8 mouse cellular contexts compared by ENCODE assay signal in genomic region chr11:87591526-87592353, GRCm38 (mm10). TPM values are rescaled to one million over a fixed set of nuclear protein-coding genes. Genes with fewer than 3 reads are reported as not detected.
DNase-seq lines count a peak whose midpoint lies in the region; ATAC-seq and TF ChIP-seq lines count a peak whose summit lies in the region.

Gene Mtmr4, plus strand, starts transcription at chr11:87592162.

- peaks cover 53% of the 10 kb centered on the region for H3K4me1 ChIP-seq in heart, embryonic 12.5 days (replicated peaks)
- peaks cover 21% of the 10 kb centered on the region; the same call in 1 of the 2 replicates for H3K4me1 ChIP-seq in kidney, postnatal 0 days (replicated peaks; ENCODE audit: insufficient read depth, low read length)
- H3K4me1 ChIP-seq in liver, embryonic 12.5 days: peaks cover 61% of the 10 kb centered on the region
- peaks cover 56% of the 10 kb centered on the region for H3K4me1 ChIP-seq in stomach, embryonic 15.5 days

- peak within 1 kb of the TSS; percentile 78 for H3K4me3 ChIP-seq in heart, embryonic 12.5 days
- peak within 1 kb of the TSS; percentile 68 for H3K4me3 ChIP-seq in kidney, postnatal 0 days (replicated peaks; ENCODE audit: low read depth, low read length)
- peak within 1 kb of the TSS; percentile 76 for H3K4me3 ChIP-seq in liver, embryonic 12.5 days
- H3K4me3 ChIP-seq in stomach, embryonic 15.5 days (replicated peaks): peak within 1 kb of the TSS; percentile 76

- peak; percentile 85 for ATAC-seq in erythroid progenitor cell, adult 5-6 weeks (replicated peaks; ENCODE audit: low FRiP score, poor library complexity, severe bottlenecking)
- ATAC-seq in heart, embryonic 12.5 days (ENCODE audit: insufficient number of reproducible peaks, low FRiP score): peak; percentile 98
- ATAC-seq in kidney, postnatal 0 days (replicated peaks; ENCODE audit: low FRiP score, low read depth): peak; percentile 98
- peak; percentile 97 for ATAC-seq in liver, embryonic 12.5 days
- ATAC-seq in stomach, embryonic 15.5 days (ENCODE audit: insufficient read depth, low FRiP score, low read depth): peak; percentile 97

- no peaks in the 10 kb centered on the region for H3K9me3 ChIP-seq in heart, embryonic 12.5 days (replicated peaks)
- H3K9me3 ChIP-seq in kidney, postnatal 0 days (replicated peaks; ENCODE audit: low read length): no peaks in the 10 kb centered on the region
- no peaks in the 10 kb centered on the region for H3K9me3 ChIP-seq in liver, embryonic 12.5 days (replicated peaks)
- no peaks in the 10 kb centered on the region for H3K9me3 ChIP-seq in stomach, embryonic 15.5 days

- H3K27me3 ChIP-seq in heart, embryonic 12.5 days (replicated peaks): no peaks in the 10 kb centered on the region
- H3K27me3 ChIP-seq in kidney, postnatal 0 days (ENCODE audit: insufficient read depth, low read length): no peaks in the 10 kb centered on the region
- H3K27me3 ChIP-seq in liver, embryonic 12.5 days (replicated peaks): no peaks in the 10 kb centered on the region
- no peaks in the 10 kb centered on the region for H3K27me3 ChIP-seq in stomach, embryonic 15.5 days (replicated peaks)

- peak within 1 kb of the TSS; percentile 82 for H3K4me2 ChIP-seq in heart, embryonic 12.5 days
- H3K4me2 ChIP-seq in kidney, postnatal 0 days (ENCODE audit: low read length): peak within 1 kb of the TSS; percentile 76
- H3K4me2 ChIP-seq in liver, embryonic 12.5 days: peak within 1 kb of the TSS; percentile 89
- peak within 1 kb of the TSS; percentile 85 for H3K4me2 ChIP-seq in stomach, embryonic 15.5 days

- no peak for TF ChIP-seq CTCF in kidney, postnatal 0 days (IDR thresholded peaks at IDR 0.05; ENCODE audit: low read depth)

- H3K9ac ChIP-seq in heart, embryonic 12.5 days: peak within 1 kb of the TSS; percentile 87
- H3K9ac ChIP-seq in kidney, postnatal 0 days (ENCODE audit: low read depth, low read length): peak within 1 kb of the TSS; percentile 82
- H3K9ac ChIP-seq in liver, embryonic 12.5 days: peak within 1 kb of the TSS; percentile 87
- H3K9ac ChIP-seq in stomach, embryonic 15.5 days: peak within 1 kb of the TSS; percentile 87

- WGBS in heart, embryonic 12.5 days: under 1% methylated on average over 61 of the region's 61 CpGs
- WGBS in kidney, postnatal 0 days: under 1% methylated on average over 61 of the region's 61 CpGs
- under 1% methylated on average over 61 of the region's 61 CpGs for WGBS in liver, embryonic 12.5 days (ENCODE audit: insufficient replicate concordance)
- WGBS in stomach, embryonic 15.5 days: under 1% methylated on average over 61 of the region's 61 CpGs

- peaks cover 11% of the 10 kb centered on the region for H3K36me3 ChIP-seq in heart, embryonic 12.5 days
- 0 out of 2 replicates have a peak, but pooled peaks cover 7% of the 10 kb centered on the region for H3K36me3 ChIP-seq in kidney, postnatal 0 days (ENCODE audit: insufficient read depth, low read length)
- H3K36me3 ChIP-seq in liver, embryonic 12.5 days: peaks cover 13% of the 10 kb centered on the region
- no peaks in the 10 kb centered on the region for H3K36me3 ChIP-seq in stomach, embryonic 15.5 days

- H3K27ac ChIP-seq in heart, embryonic 12.5 days (ENCODE audit: poor library complexity, severe bottlenecking): peak within 1 kb of the TSS; percentile 94
- H3K27ac ChIP-seq in kidney, postnatal 0 days: peak within 1 kb of the TSS; percentile 94
- peak within 1 kb of the TSS; percentile 88 for H3K27ac ChIP-seq in liver, embryonic 12.5 days
- peak within 1 kb of the TSS; percentile 96 for H3K27ac ChIP-seq in stomach, embryonic 15.5 days

- peak; percentile 100 for DNase-seq in CD4-positive helper T cell, adult 2 months (ENCODE audit: low read depth, low spot score)
- DNase-seq in brain, embryonic 18.5 days (ENCODE audit: low read depth, low spot score): peak; percentile 100
- peak; percentile 100 for DNase-seq in kidney, postnatal 0 days (ENCODE audit: low spot score)
- DNase-seq in natural killer cell, adult 2 months (ENCODE audit: low spot score in 2 of 2): peak; percentile 100

RNA-seq across cellular contexts. Expression of gene Mtmr4, which starts in this region (rescaled TPM):
- 5.4 and 15.1 TPM in 2 replicates for total RNA-seq in erythroid progenitor cell, adult 5-6 weeks (2015; ENCODE audit: low replicate concordance)
- total RNA-seq in erythroid progenitor cell, adult 5-6 weeks (2017; ENCODE audit: low replicate concordance): 13.1 and 15.1 TPM in 2 replicates
- polyA plus RNA-seq in heart, embryonic 12.5 days (2016; fragmentation: Nextera tagmentation; extraction: Ambion mirVana): 21.9 and 27.3 TPM in 2 replicates
- 19.8 and 21.0 TPM in 2 replicates for polyA plus RNA-seq in kidney, postnatal 0 days (2015; fragmentation: Nextera tagmentation; extraction: Ambion mirVana)
- polyA plus RNA-seq in liver, embryonic 12.5 days (2016; fragmentation: Nextera tagmentation; extraction: Ambion mirVana): 17.5 and 19.3 TPM in 2 replicates
- 25.6 and 26.5 TPM in 2 replicates for polyA plus RNA-seq in stomach, embryonic 15.5 days (2015; fragmentation: Nextera tagmentation; extraction: Ambion mirVana)

Comparison
In these comparisons a context has a peak if more than half of its experiments do, and no peak if none do; other contexts are left out.
1. Peak in every context shown above with its lines: DNase-seq, ATAC-seq, H3K4me3 ChIP-seq and H3K27ac ChIP-seq.